Mouse (Mus musculus) testis, adult 2 months (tissue): Measurements from ENCODE around the gene Myh9. TPM values are rescaled to one million over a fixed set of nuclear protein-coding genes. Genes with fewer than 3 reads are reported as not detected.
"Not testable (repeated sequence)": the region's sequence is repeated elsewhere in the genome, so short reads cannot be mapped to it uniquely, and the experiment has no call there.

Source experiments
- H3K27ac ChIP-seq: fragments of 200-500 bp; 2 replicates; pipeline ENCODE4 v1.5.1; 2012; ENCODE audit warnings: low read depth, low read length; ENCODE audit not compliant: control insufficient read depth, insufficient read depth
- H3K27me3 ChIP-seq: fragments of 200-500 bp; 2 replicates; pipeline ENCODE4 v1.6.1; 2012; ENCODE audit warnings: mild to moderate bottlenecking, low read length, moderate library complexity; ENCODE audit not compliant: control insufficient read depth, insufficient read depth
- H3K36me3 ChIP-seq: fragments of 200-500 bp; 2 replicates; pipeline ENCODE4 v1.6.1; 2012; ENCODE audit warnings: mild to moderate bottlenecking, low read length; ENCODE audit not compliant: control insufficient read depth, insufficient read depth
- H3K4me1 ChIP-seq: fragments of 200-500 bp; 2 replicates; pipeline ENCODE4 v1.6.1; 2012; ENCODE audit warnings: low read length; ENCODE audit not compliant: control insufficient read depth, insufficient read depth
- H3K4me3 ChIP-seq: fragments of 200-500 bp; 2 replicates; pipeline ENCODE4 v1.5.1; 2012; ENCODE audit warnings: low read depth, mild to moderate bottlenecking, low read length, moderate library complexity, mixed read lengths; ENCODE audit not compliant: control insufficient read depth
- CTCF ChIP-seq: fragments of 200-500 bp; IDR thresholded peaks from 2 replicates; pipeline ENCODE4 v1.5.1; 2012; ENCODE audit warnings: low read depth, mild to moderate bottlenecking, inconsistent platforms, low read length, moderate library complexity; ENCODE audit not compliant: control insufficient read depth, insufficient read depth, insufficient replicate concordance
- POLR2A ChIP-seq: fragments of 200-500 bp; IDR thresholded peaks from 2 replicates; pipeline ENCODE4 v1.6.1; 2012; ENCODE audit warnings: low read depth, mild to moderate bottlenecking, inconsistent platforms, low read length, moderate library complexity; ENCODE audit not compliant: control insufficient read depth
- polyA plus RNA-seq: library from polyadenylated mRNA; depleted of rRNA; stranded (reverse); fragments of >200 nt; gene quantifications from 2 replicates; pipeline ENCODE4 v1.2.3, GENCODE M21; 2012

Myh9 gene
- polyA plus RNA-seq, 1 experiment, result 4.5 TPM

DNA sequence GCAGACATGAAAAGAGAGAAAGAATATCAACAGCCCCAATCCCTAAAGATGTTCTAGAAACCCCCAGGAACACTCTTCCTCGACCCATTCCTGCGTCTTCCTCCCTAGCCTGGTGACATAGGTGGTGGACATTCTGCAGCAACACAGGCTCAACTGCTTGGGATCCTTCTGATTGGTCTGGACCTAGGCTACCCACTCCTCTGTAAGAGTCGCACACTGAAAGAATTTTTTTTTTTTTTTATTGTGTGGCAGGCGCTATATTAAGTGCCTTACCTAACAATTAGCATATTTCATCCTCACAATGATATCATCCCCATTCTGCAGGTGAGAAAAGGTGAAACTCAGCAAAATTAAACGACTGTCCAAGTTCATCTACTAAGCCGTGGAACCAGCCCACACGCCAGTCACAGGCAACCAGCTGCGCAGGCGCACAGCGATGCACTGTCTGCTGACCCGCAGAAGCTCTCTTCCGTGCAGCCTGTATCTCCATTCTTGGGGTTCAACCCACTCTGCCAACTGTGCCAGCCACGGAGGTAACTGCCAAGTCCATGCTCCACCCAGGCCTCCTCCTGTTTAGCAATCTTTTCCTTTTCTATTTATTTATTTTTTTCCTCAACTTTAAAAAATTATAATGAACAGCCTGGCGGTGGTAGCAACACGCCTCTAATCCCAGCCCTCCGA, 3.1 kb upstream of the Myh9 start:
- Histone ChIP-seq H3K36me3 (no peaks in the 10 kb centered on the region), H3K4me1 (peaks cover 12% of the 10 kb centered on the region), H3K27me3 (no peaks in the 10 kb centered on the region), H3K27ac (no peak overlapping the region), H3K4me3 (no peak overlapping the region)
- TF ChIP-seq POLR2A (no peak), CTCF (no peak)

DNA sequence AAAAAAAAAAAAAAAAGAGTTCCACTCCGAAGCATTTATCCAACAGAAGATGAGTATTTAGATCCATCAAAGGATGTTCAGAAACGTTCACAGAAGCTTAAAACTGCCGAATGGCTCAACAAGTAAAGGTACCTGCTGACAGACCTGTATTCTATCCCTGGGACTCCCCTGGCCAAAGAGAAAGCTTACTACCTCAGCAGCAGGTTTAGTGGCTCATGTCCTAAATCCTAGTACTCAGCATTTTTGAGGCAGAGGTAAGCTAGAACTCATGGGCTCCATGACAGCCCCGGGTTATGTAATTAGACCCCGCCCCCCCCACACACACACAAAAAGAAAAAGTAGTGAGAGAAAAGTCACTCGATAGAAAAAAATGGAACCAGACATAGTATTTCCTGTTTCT, 2.1 kb upstream of the Myh9 start:
- no peak overlapping the region for H3K27ac ChIP-seq

DNA sequence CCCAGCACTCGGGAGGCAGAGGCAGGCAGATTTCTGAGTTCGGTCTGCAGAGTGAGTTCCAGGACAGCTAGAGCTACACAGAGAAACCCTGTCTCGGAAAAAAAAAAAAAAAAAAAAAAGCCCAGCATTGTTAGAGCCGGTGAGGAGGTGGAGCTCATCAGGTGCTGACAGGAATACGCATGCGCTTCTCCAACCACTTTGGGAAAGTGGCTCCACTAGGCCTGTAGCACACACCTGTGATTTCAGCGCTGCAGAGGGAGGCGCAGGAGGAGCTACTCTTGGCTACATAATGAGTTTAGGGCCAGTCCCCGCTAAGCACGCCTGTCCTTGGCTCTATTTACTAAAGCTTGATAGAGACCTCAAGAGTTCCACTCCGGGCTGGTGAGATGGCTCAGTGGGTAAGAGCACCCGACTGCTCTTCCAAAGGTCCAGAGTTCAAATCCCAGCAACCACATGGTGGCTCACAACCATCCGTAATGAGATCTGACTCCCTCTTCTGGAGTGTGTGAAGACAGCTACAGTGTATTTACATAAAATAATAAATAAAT, 1.6 kb upstream of the Myh9 start:
- H3K4me1 ChIP-seq, result peaks cover 12% of the 10 kb centered on the region
- not testable (repeated sequence) for H3K4me3 ChIP-seq, H3K27me3 ChIP-seq, H3K36me3 ChIP-seq, H3K27ac ChIP-seq

More for the DNA sequence above, 2.1 kb upstream of the Myh9 start:
- no peak overlapping the region for H3K4me3 ChIP-seq
- H3K27me3 ChIP-seq, result no peaks in the 10 kb centered on the region
- H3K36me3 ChIP-seq, result no peaks in the 10 kb centered on the region
- peaks cover 12% of the 10 kb centered on the region for H3K4me1 ChIP-seq
- TF ChIP-seq POLR2A (no peak), CTCF (no peak)

DNA sequence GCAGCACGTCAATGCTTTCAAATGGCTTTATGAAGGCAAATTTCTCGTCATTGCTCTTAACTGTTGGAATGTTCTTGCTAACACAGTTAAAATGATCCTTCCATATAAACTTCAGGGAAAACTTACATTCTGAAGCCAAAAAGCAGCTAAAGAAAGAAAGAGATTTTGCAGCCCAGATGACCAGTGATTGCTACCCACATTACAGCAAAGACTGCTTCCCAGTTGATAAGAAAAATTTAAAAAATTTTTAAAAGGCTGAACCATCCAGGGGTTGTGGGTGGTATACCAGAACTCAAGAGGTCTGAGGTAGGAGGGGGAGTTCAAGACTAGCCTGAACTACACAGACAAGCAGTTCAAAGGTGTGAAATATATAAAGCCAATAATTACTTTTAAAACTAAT, 1.1 kb upstream of the Myh9 start:
- TF ChIP-seq POLR2A, result no peak
- TF ChIP-seq CTCF, result no peak
- no peak overlapping the region for H3K4me3 ChIP-seq
- H3K36me3 ChIP-seq, result no peaks in the 10 kb centered on the region
- H3K4me1 ChIP-seq, result peaks cover 12% of the 10 kb centered on the region
- H3K27ac ChIP-seq, result no peak overlapping the region
- no peaks in the 10 kb centered on the region for H3K27me3 ChIP-seq

DNA sequence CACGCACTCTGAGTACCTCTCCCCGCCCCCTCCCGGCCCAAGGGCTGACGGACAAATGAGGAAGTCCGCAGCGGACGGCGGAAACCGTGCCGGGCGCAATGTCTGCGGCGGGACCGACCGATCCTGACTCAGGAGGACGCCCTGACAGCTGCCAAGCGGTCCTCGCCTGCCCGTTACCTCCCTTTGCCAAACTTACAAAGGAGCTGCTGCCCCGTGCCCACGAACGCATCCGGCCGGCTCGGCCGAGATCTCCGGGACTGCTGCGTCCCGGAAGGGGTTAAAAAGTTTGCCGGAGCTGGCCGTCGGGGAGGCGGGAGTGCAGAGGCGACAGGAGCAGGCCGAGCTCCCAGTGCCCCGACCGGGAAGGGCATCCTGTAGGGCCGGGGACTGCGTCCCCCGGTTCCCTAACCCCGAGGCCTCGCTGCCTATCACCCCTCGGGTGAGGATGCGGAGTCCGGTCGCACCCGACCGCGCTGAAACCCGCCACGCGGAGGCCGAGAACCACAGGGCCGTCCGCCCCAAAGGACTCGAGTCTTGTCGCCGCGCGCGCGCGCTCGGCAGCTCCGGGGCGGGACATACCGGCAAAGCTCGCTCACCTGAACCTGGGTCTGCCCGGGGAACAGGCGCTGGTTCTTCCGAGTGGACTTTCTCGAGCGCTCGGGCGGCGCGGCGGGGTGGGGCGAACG, 471 bp downstream of the Myh9 start:
- Histone ChIP-seq H3K4me3 (peak overlapping the region; percentile 88), H3K4me1 (peaks cover 12% of the 10 kb centered on the region), H3K27ac (peak overlapping the region; percentile 69), H3K27me3 (no peaks in the 10 kb centered on the region), H3K36me3 (no peaks in the 10 kb centered on the region)
- no peak for TF ChIP-seq CTCF
- no peak for TF ChIP-seq POLR2A

DNA sequence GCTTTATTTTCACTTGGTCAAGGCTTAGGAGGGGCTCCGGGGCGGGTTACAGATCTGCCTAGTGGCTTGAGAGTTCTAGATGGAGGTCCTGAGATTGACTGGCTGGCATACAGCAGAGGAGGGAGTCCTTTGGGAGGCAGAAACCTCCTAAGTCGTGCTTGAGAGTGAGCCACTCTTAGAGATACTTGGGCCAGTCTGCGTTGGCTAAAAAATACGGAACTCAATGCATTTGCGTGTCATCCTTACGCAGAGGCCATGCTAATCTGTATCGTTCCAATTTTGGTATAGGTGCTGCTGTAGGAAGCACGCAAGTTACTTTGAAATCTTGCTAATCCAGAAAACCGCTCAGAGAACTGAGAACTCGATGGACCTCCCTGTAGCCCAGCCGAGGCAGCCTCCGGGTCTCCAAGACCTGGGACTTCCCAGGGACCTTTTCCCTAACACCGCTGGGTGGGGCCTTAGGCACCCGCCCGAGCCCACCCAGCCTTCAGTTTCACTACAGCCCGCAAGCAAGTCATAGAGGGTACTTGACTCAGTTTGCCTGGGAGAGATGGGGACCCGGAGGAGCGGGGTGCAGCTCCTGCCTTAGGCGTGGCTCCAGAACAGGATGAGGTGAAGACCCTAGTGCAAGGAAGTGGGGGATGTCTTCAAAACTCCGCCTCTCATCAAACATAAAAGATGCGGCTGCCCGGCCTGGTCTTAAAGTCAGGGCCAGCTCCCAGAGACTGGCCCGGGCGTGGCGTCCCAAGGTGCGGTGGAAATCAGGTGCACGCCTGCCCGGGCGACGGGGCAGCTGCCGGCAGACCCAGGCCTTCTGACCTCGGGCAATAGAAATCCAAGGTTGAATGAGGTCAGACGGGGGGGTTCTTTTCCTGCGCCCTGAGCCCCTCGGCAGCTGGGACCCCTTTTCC, 1.3 kb downstream of the Myh9 start:
- Histone ChIP-seq H3K4me1 (peaks cover 12% of the 10 kb centered on the region), H3K27me3 (no peaks in the 10 kb centered on the region), H3K4me3 (peak overlapping the region; percentile 88), H3K27ac (peak overlapping the region; percentile 69; the same call in 1 of the 2 replicates), H3K36me3 (no peaks in the 10 kb centered on the region)
- TF ChIP-seq CTCF (no peak), POLR2A (no peak)
